Mouse (Mus musculus): ENCODE measurements at regions not wholly inside any gene's neighbourhood (a gene's known extent, or its start where the extent isn't known, plus 50 kb on each side); places are given as distances from the start of the nearest gene placed in this dataset.

DNA sequence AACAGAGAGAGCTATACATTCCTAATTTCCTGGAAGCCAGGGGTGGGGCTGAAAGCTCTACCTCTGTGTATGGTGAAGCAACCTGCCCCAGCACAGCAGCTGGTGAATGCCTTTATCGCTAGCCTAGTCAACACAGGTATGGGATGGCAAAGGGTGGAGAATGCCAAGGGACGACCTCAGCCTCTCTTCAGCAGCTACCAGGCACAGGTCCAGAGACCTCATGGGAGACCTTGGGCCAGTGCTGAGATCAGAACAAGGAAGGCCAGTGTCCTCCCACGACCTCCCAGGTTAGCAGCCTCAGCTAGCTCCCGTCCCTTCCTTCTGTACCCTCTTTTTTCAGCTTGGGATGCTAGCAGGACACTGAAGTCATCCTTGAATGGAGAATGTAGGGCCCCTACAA is 247.2 kb upstream of the Csf3r start:
- TF ChIP-seq CTCF (IDR thresholded peaks at IDR 0.05; ENCODE audit: control insufficient read depth, insufficient read depth, insufficient replicate concordance, low read depth, low read length) = no peak
- no peak for TF ChIP-seq POLR2A (IDR thresholded peaks at IDR 0.05; ENCODE audit: control insufficient read depth, low read depth, low read length)

Measured in testis, adult 2 months (tissue).